Mouse (Mus musculus) lung, postnatal 0 days (tissue): ENCODE data around the gene Agpat2.

Experiments used
- CTCF ChIP-seq: IDR thresholded peaks from 2 replicates; pipeline ENCODE4 v1.5.1; 2016; ENCODE audit warnings: antibody characterized with exemption, mild to moderate bottlenecking
- EP300 ChIP-seq: IDR thresholded peaks from 2 replicates; pipeline ENCODE4 v1.6.1; 2016; ENCODE audit warnings: antibody characterized with exemption, mild to moderate bottlenecking, control low read depth

DNA sequence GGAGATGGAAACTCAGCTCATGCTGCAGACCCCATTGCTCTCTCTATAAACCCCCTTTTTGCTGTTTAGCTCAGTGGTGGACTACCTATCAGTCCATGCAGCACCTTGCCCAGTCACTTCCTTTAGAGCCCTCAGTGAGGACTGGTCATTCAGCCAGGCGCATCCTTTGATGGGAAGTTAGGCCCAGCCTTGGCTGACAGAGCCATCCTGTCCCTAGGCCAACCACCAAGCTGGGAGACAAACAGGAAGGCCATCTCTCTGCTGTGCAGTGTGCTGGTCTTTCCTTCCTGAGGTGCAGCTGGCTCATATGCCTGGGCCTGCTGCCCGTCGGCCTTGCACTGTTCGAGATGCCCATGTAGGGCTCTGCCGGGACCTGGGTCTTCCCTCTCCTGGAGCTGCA lies 23.5 kb downstream of the Agpat2 start:
- TF ChIP-seq CTCF (no peak), EP300 (peak; percentile 35; the same call in 1 of the 2 replicates)
